In genomic region chr1:183220796-183221718, GRCm38 (mm10) we compare ENCODE assay signal across 8 mouse cellular contexts. TPM values are rescaled to one million over a fixed set of nuclear protein-coding genes. Genes with fewer than 3 reads are reported as not detected.
DNase-seq lines count a peak whose midpoint lies in the region; ATAC-seq and TF ChIP-seq lines count a peak whose summit lies in the region.

Gene Disp1 (minus strand): TSS chr1:183221522.

- TF ChIP-seq CTCF in E14TG2a.4 (conservative IDR thresholded peaks at IDR 0.05; ENCODE audit: low read length): no peak
- no peak for TF ChIP-seq CTCF in heart, postnatal 0 days (IDR thresholded peaks at IDR 0.05; ENCODE audit: low read depth)

- H3K4me2 ChIP-seq in forebrain, embryonic 12.5 days: peak within 1 kb of the TSS; percentile 71
- H3K4me2 ChIP-seq in heart, postnatal 0 days (ENCODE audit: low read depth, low read length): peak within 1 kb of the TSS; percentile 77
- H3K4me2 ChIP-seq in neural tube, embryonic 14.5 days (ENCODE audit: low read depth, low read length): peak within 1 kb of the TSS; percentile 78

- TF ChIP-seq EP300 in heart, postnatal 0 days (IDR thresholded peaks at IDR 0.05; ENCODE audit: low read depth): no peak

- 3% methylated on average over 56 of the region's 56 CpGs for WGBS in forebrain, embryonic 12.5 days
- WGBS in heart, postnatal 0 days: 3% methylated on average over 56 of the region's 56 CpGs
- WGBS in neural tube, embryonic 14.5 days: 5% methylated on average over 55 of the region's 56 CpGs

- peak within 1 kb of the TSS; percentile 88 for H3K4me3 ChIP-seq in E14TG2a.4 (replicated peaks; ENCODE audit: low read length)
- H3K4me3 ChIP-seq in forebrain, embryonic 12.5 days (replicated peaks): peak within 1 kb of the TSS; percentile 82
- peak within 1 kb of the TSS; percentile 79 for H3K4me3 ChIP-seq in heart, postnatal 0 days (ENCODE audit: low read depth, low read length)
- H3K4me3 ChIP-seq in neural tube, embryonic 14.5 days (ENCODE audit: low read depth, low read length): peak within 1 kb of the TSS; percentile 66

- H3K36me3 ChIP-seq in E14TG2a.4 (ENCODE audit: insufficient read depth, low read length): no peaks in the 10 kb centered on the region
- no peaks in the 10 kb centered on the region for H3K36me3 ChIP-seq in forebrain, embryonic 12.5 days (replicated peaks)
- H3K36me3 ChIP-seq in heart, postnatal 0 days (replicated peaks; ENCODE audit: control insufficient read depth, insufficient read depth, low read length): no peaks in the 10 kb centered on the region
- no peaks in the 10 kb centered on the region for H3K36me3 ChIP-seq in neural tube, embryonic 14.5 days (ENCODE audit: control insufficient read depth, insufficient read depth, low read length)

- peaks cover 10% of the 10 kb centered on the region for H3K4me1 ChIP-seq in E14TG2a.4 (replicated peaks; ENCODE audit: low read depth, low read length)
- H3K4me1 ChIP-seq in forebrain, embryonic 12.5 days: peaks cover 15% of the 10 kb centered on the region
- H3K4me1 ChIP-seq in heart, postnatal 0 days (ENCODE audit: control insufficient read depth, insufficient read depth): peaks cover 7% of the 10 kb centered on the region
- peaks cover 4% of the 10 kb centered on the region; the same call in 1 of the 2 replicates for H3K4me1 ChIP-seq in neural tube, embryonic 14.5 days (ENCODE audit: control insufficient read depth, insufficient read depth, low read length)

- DNase-seq in c-Kit-positive CD71-positive TER-119-negative erythroid progenitor cells, embryonic 14.5 days (ENCODE audit: low read depth): peak; percentile 58
- DNase-seq in heart, postnatal 0 days (ENCODE audit: low spot score): peak; percentile 56
- peak; percentile 68 to 86 for DNase-seq in kidney, postnatal 36 days
- DNase-seq in lung, adult 18-20 months: peak; percentile 67 to 72
- DNase-seq in testis, postnatal 10 days (ENCODE audit: low spot score): peak; percentile 83

- peaks cover 4% of the 10 kb centered on the region; the same call in 1 of the 2 replicates for H3K27me3 ChIP-seq in E14TG2a.4 (ENCODE audit: insufficient read depth, low read length)
- H3K27me3 ChIP-seq in forebrain, embryonic 12.5 days: peaks cover 4% of the 10 kb centered on the region; the same call in 1 of the 2 replicates
- H3K27me3 ChIP-seq in heart, postnatal 0 days (ENCODE audit: control insufficient read depth, insufficient read depth, low read length): no peaks in the 10 kb centered on the region
- H3K27me3 ChIP-seq in neural tube, embryonic 14.5 days (ENCODE audit: control insufficient read depth, insufficient read depth, low read length): no peaks in the 10 kb centered on the region

- peak; percentile 92 for ATAC-seq in forebrain, embryonic 12.5 days (ENCODE audit: low FRiP score)
- peak; percentile 90 for ATAC-seq in heart, postnatal 0 days (ENCODE audit: insufficient read depth, low read depth)
- ATAC-seq in neural tube, embryonic 14.5 days (ENCODE audit: low read depth): peak; percentile 91

- H3K9me3 ChIP-seq in E14TG2a.4 (ENCODE audit: low read length): no peaks in the 10 kb centered on the region
- H3K9me3 ChIP-seq in forebrain, embryonic 12.5 days: no peaks in the 10 kb centered on the region
- no peaks in the 10 kb centered on the region for H3K9me3 ChIP-seq in heart, postnatal 0 days (replicated peaks; ENCODE audit: control insufficient read depth, low read length)
- no peaks in the 10 kb centered on the region for H3K9me3 ChIP-seq in neural tube, embryonic 14.5 days (ENCODE audit: control insufficient read depth, low read length)

- H3K9ac ChIP-seq in forebrain, embryonic 12.5 days: peak within 1 kb of the TSS; percentile 91
- H3K9ac ChIP-seq in heart, postnatal 0 days (replicated peaks; ENCODE audit: low read depth, low read length): peak within 1 kb of the TSS; percentile 78
- peak within 1 kb of the TSS; percentile 88 for H3K9ac ChIP-seq in neural tube, embryonic 14.5 days (replicated peaks; ENCODE audit: low read depth, low read length)

- H3K27ac ChIP-seq in forebrain, embryonic 12.5 days: peak within 1 kb of the TSS; percentile 65
- H3K27ac ChIP-seq in heart, postnatal 0 days (ENCODE audit: low read depth): peak within 1 kb of the TSS; percentile 44
- H3K27ac ChIP-seq in neural tube, embryonic 14.5 days (ENCODE audit: low read depth, low read length): peak within 1 kb of the TSS; percentile 69; the same call in 1 of the 2 replicates

RNA-seq across cellular contexts. Expression of gene Disp1, which starts in this region (rescaled TPM):
- 10.7 and 10.8 TPM in 2 replicates for polyA plus RNA-seq in forebrain, embryonic 12.5 days (2016; fragmentation: Nextera tagmentation; extraction: Ambion mirVana)
- total RNA-seq in heart, postnatal 0 days (2014; rRNA removed; ENCODE audit: low replicate concordance): 8.1 and 11.9 TPM in 2 replicates
- 5.8 and 6.0 TPM in 2 replicates for polyA plus RNA-seq in heart, postnatal 0 days (2015; fragmentation: Nextera tagmentation; extraction: Ambion mirVana)
- 9.7 TPM in 2 replicates for polyA plus RNA-seq in neural tube, embryonic 14.5 days (2014; fragmentation: Nextera tagmentation; extraction: Ambion mirVana)

Comparison
In these comparisons a context has a peak if more than half of its experiments do, and no peak if none do; other contexts are left out.
1. Peak in every context shown above with its lines: DNase-seq, ATAC-seq, H3K4me3 ChIP-seq and H3K27ac ChIP-seq.